Comparison of ENCODE assay signal across 32 mouse cellular contexts in the genomic region with DNA sequence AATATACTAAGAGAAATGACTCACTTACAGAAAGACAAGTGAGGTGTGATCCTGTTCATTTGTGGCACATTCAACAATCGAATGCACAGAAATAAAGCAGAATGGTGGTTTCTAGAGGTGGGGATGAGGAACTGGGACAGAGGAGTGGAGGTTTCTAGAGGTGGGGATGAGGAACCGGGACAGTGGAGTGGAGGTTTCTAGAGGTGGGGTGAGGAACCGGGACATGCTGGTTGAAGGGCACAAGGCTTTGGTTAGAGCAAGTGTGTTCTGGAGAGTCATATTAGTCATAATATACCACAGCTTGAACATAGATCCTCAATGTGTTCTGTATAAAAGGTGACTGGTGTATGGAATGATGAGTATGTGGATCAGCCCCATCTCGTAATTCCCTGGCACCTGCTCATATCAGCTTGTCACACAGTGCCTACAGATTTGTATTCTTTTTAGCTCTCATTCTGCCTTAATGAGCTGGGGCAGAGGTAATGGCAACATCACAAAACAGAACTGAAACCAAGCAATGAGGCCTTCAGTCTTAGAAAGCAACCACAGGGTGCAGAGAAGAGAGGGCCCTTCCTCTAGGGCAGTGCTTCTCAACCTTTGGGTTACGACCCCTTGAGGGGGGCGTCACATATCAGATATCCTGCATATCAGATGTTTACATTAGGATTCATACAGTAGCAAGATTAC. TPM values are rescaled to one million over a fixed set of nuclear protein-coding genes. Genes with fewer than 3 reads are reported as not detected.
DNase-seq lines count a peak whose midpoint lies in the region; ATAC-seq and TF ChIP-seq lines count a peak whose summit lies in the region.
"Had no signal": no experiment of that assay in that cellular context is flagged by ENCODE, and none has a peak within 500 bp of the region (broad histone marks: within the 10 kb centered on the region; RNA-seq: fewer than 3 reads in every experiment).

No protein-coding gene starts in this region.

- H3K9me3 ChIP-seq in stomach, postnatal 0 days (ENCODE audit: control insufficient read depth, low read length), result no peaks in the 10 kb centered on the region
- H3K9me3 ChIP-seq: embryonic facial prominence, embryonic 10.5 days; embryonic facial prominence, embryonic 13.5 days; hindbrain, embryonic 12.5 days; hindbrain, embryonic 15.5 days had no signal

- no peaks in the 10 kb centered on the region for H3K27me3 ChIP-seq in stomach, postnatal 0 days (ENCODE audit: control insufficient read depth, insufficient read depth, low read length)
- H3K27me3 ChIP-seq: embryonic facial prominence, embryonic 13.5 days; hindbrain, embryonic 12.5 days; hindbrain, embryonic 15.5 days had no signal

- 81% methylated on average over 6 of the region's 6 CpGs for WGBS in stomach, postnatal 0 days

- TF ChIP-seq EP300 in stomach, postnatal 0 days (optimal IDR thresholded peaks at IDR 0.05), result no peak

- ATAC-seq in megakaryocyte, adult 5-6 weeks (ENCODE audit: poor library complexity, severe bottlenecking), result peak; percentile 69
- ATAC-seq in stomach, postnatal 0 days (ENCODE audit: low FRiP score, low TSS enrichment), result peak; percentile 10; the same call in 1 of the 2 replicates
- ATAC-seq: forebrain, embryonic 14.5 days; forebrain, postnatal 0 days had no signal

- H3K27ac ChIP-seq in stomach, postnatal 0 days (replicated peaks), result no peak overlapping the region
- H3K27ac ChIP-seq: embryonic facial prominence, embryonic 10.5 days; embryonic facial prominence, embryonic 13.5 days; gastrocnemius, adult 2 months; heart, adult 2 months; hindbrain, embryonic 12.5 days; hindbrain, embryonic 15.5 days had no signal

- H3K4me1 ChIP-seq in stomach, postnatal 0 days (replicated peaks; ENCODE audit: control insufficient read depth, insufficient read depth), result no peaks in the 10 kb centered on the region
- H3K4me1 ChIP-seq: embryonic facial prominence, embryonic 10.5 days; embryonic facial prominence, embryonic 13.5 days; hindbrain, embryonic 12.5 days; hindbrain, embryonic 15.5 days had no signal

- no peak for TF ChIP-seq CTCF in stomach, postnatal 0 days (IDR thresholded peaks at IDR 0.05; ENCODE audit: low read depth)

- no peak overlapping the region for H3K4me2 ChIP-seq in stomach, postnatal 0 days (replicated peaks; ENCODE audit: low read depth)
- H3K4me2 ChIP-seq: embryonic facial prominence, embryonic 13.5 days; heart, embryonic 11.5 days; hindbrain, embryonic 12.5 days; hindbrain, embryonic 15.5 days had no signal

- DNase-seq in heart, adult 11 months, result peak; percentile 60
- no peak for DNase-seq in heart, adult 9 months (ENCODE audit: low spot score in 2 of 2)
- no peak for DNase-seq in stomach, postnatal 0 days (ENCODE audit: low spot score)
- DNase-seq in lung, postnatal 36 days, result no peak
- no peak for DNase-seq in urinary bladder, postnatal 14 days (ENCODE audit: low spot score)
- DNase-seq: adrenal gland, adult 2 months; adrenal gland, postnatal 14 days; B cell, adult 2 months; cerebellum, adult 11 months; cerebellum, adult 2 months; cerebellum, adult 9-11 months; cerebellum, postnatal 25 days; embryo, embryonic 11 days; forebrain, postnatal 0 days; gastrocnemius, adult 2 months; gastrocnemius, postnatal 14 days; heart, adult 2 months had no signal

- no peaks in the 10 kb centered on the region for H3K36me3 ChIP-seq in stomach, postnatal 0 days (ENCODE audit: control insufficient read depth, insufficient read depth, low read length)
- H3K36me3 ChIP-seq: embryonic facial prominence, embryonic 10.5 days; embryonic facial prominence, embryonic 13.5 days; hindbrain, embryonic 12.5 days; hindbrain, embryonic 15.5 days had no signal

- H3K4me3 ChIP-seq in stomach, postnatal 0 days (ENCODE audit: low read depth, low read length), result no peak overlapping the region
- H3K4me3 ChIP-seq: embryonic facial prominence, embryonic 10.5 days; embryonic facial prominence, embryonic 13.5 days; erythroblast, embryonic 14.5 days; gastrocnemius, adult 2 months; heart, adult 2 months; hindbrain, embryonic 12.5 days; hindbrain, embryonic 15.5 days had no signal

- H3K9ac ChIP-seq in stomach, postnatal 0 days (ENCODE audit: low read length), result no peak overlapping the region
- H3K9ac ChIP-seq: embryonic facial prominence, embryonic 13.5 days; forebrain, postnatal 0 days; hindbrain, embryonic 12.5 days; hindbrain, embryonic 15.5 days had no signal

RNA-seq across cellular contexts. Expression of gene Itgb2l, which starts 55.6 kb away (rescaled TPM):
- total RNA-seq in megakaryocyte, adult 5-6 weeks (2015), result 41.3 and 61.9 TPM in 2 replicates
- total RNA-seq in megakaryocyte, adult 5-6 weeks (2017), result 67.6 and 76.1 TPM in 2 replicates
- 0.19 and 0.23 TPM in 2 replicates for polyA plus RNA-seq in stomach, postnatal 0 days (2015; fragmentation: Nextera tagmentation; extraction: Ambion mirVana)
- total RNA-seq: adrenal gland, adult 2 months; forebrain, postnatal 0 days; gastrocnemius, adult 2 months; gastrocnemius, postnatal 14 days; gastrocnemius, postnatal 4 days; heart, adult 2 months; heart, postnatal 25 days; MEL had no signal
- polyA plus RNA-seq: adrenal gland, adult 2 months; cortical plate, adult 2 months; embryonic facial prominence, embryonic 10.5 days; embryonic facial prominence, embryonic 13.5 days; erythroblast, embryonic 14.5 days; frontal cortex, adult 2 months; heart, adult 2 months; heart, embryonic 14.5 days; heart, postnatal 0 days; hindbrain, embryonic 12.5 days had no signal
